Mouse (Mus musculus) CH12.LX (cell line): ENCODE data around the gene Per3. TPM values are rescaled to one million over a fixed set of nuclear protein-coding genes. Genes with fewer than 3 reads are reported as not detected.
A peak's percentile ranks its signal among the peaks of the same experiment; 100 is the strongest.

Experiments used
- DNase-seq: peaks from one replicate; pipeline ENCODE4 v3.0.0-alpha.2; 2013; ENCODE audit errors: extremely low read depth
- H3K27ac ChIP-seq: 2 replicates; pipeline ENCODE4 v1.5.1; 2012; ENCODE audit warnings: low read depth, mild to moderate bottlenecking, control low read depth, moderate library complexity; ENCODE audit not compliant: insufficient read depth
- H3K27me3 ChIP-seq: replicated peaks from 2 replicates; pipeline ENCODE3; 2012; ENCODE audit warnings: inconsistent platforms
- H3K36me3 ChIP-seq, 2 experiments: replicated peaks in 1 of 2; 2 replicates each; pipeline versions ENCODE3 to v1.6.1; 2012; ENCODE audit warnings: inconsistent platforms in 1 of 2, low read length in 1 of 2, mild to moderate bottlenecking in 1 of 2, mixed read lengths in 1 of 2, moderate library complexity in 1 of 2; ENCODE audit not compliant: control insufficient read depth in 1 of 2, insufficient read depth in 1 of 2
- H3K4me1 ChIP-seq, 2 experiments: 2 replicates each; pipeline ENCODE4 v1.6.1; 2012; ENCODE audit warnings: inconsistent platforms in 1 of 2, moderate library complexity in 1 of 2; ENCODE audit not compliant: insufficient read depth in 2 of 2, control insufficient read depth in 1 of 2
- H3K4me2 ChIP-seq: 2 replicates; pipeline ENCODE4 v1.6.1; 2012; ENCODE audit warnings: low read depth, mild to moderate bottlenecking, control low read depth; ENCODE audit not compliant: poor library complexity, insufficient read depth, severe bottlenecking
- H3K4me3 ChIP-seq, 3 experiments: fragments of 150-350 bp in 1 of 3; sonication (generic) in 1 of 3; replicated peaks in 1 of 3; 2 replicates each; pipeline versions ENCODE3 to v1.5.1; 2011 to 2012; ENCODE audit warnings: low read depth in 2 of 3, low read length in 2 of 3, mild to moderate bottlenecking in 2 of 3, moderate library complexity in 2 of 3, control low read depth in 1 of 3, improper control_type of control experiment in 1 of 3, inconsistent platforms in 1 of 3, mixed read lengths in 1 of 3; ENCODE audit not compliant: poor library complexity in 1 of 3
- H3K79me2 ChIP-seq: replicated peaks from 2 replicates; pipeline ENCODE4 v1.6.1; 2012; ENCODE audit warnings: mild to moderate bottlenecking, moderate library complexity; ENCODE audit not compliant: control insufficient read depth, poor library complexity, insufficient read depth, severe bottlenecking; ENCODE audit errors: extremely low read depth
- H3K9ac ChIP-seq: 2 replicates; pipeline ENCODE4 v1.6.1; 2012; ENCODE audit warnings: low read depth, mild to moderate bottlenecking, control low read depth, moderate library complexity; ENCODE audit not compliant: insufficient read depth
- H3K9me3 ChIP-seq: replicated peaks from 2 replicates; pipeline ENCODE3; 2012; ENCODE audit warnings: low read length, inconsistent platforms, mixed read lengths
- CTCF ChIP-seq, 2 experiments: IDR thresholded peaks in 1 of 2; conservative IDR thresholded peaks in 1 of 2; 2 replicates each; pipeline ENCODE4 v1.5.1; 2011 to 2012; ENCODE audit warnings: low read depth in 2 of 2, low read length in 2 of 2, improper control_type of control experiment in 1 of 2, inconsistent platforms in 1 of 2, mild to moderate bottlenecking in 1 of 2, moderate library complexity in 1 of 2
- ELF1 ChIP-seq: IDR thresholded peaks from 2 replicates; pipeline ENCODE4 v1.6.1; 2014; ENCODE audit warnings: low read depth, mild to moderate bottlenecking, inconsistent platforms, low read length, improper control_type of control experiment
- HCFC1 ChIP-seq: IDR thresholded peaks from 2 replicates; pipeline ENCODE4 v1.6.1; 2012; ENCODE audit warnings: low read depth, mild to moderate bottlenecking, inconsistent platforms, low read length, improper control_type of control experiment
- IRF4 ChIP-seq: IDR thresholded peaks from 2 replicates; pipeline ENCODE4 v1.6.1; 2014; ENCODE audit warnings: low read depth, mild to moderate bottlenecking, inconsistent platforms, low read length, improper control_type of control experiment
- MAZ ChIP-seq: IDR thresholded peaks from 2 replicates; pipeline ENCODE4 v1.6.1; 2012; ENCODE audit warnings: low read depth, mild to moderate bottlenecking, inconsistent platforms, low read length, improper control_type of control experiment, moderate library complexity
- MEF2A ChIP-seq: IDR thresholded peaks from 2 replicates; pipeline ENCODE4 v1.6.1; 2014; ENCODE audit warnings: low read depth, mild to moderate bottlenecking, inconsistent platforms, low read length, improper control_type of control experiment, borderline replicate concordance
- MYC ChIP-seq: IDR thresholded peaks from 2 replicates; pipeline ENCODE4 v1.6.1; 2011; ENCODE audit warnings: low read depth, mild to moderate bottlenecking, improper control_type of control experiment, low read length
- NRF1 ChIP-seq: IDR thresholded peaks from 2 replicates; pipeline ENCODE4 v1.6.1; 2014; ENCODE audit warnings: low read depth, mild to moderate bottlenecking, inconsistent platforms, low read length, improper control_type of control experiment, moderate library complexity
- PAX5 ChIP-seq: IDR thresholded peaks from 2 replicates; pipeline ENCODE4 v1.6.1; 2012; ENCODE audit warnings: low read length, inconsistent platforms, mixed read lengths
- POLR2A ChIP-seq: IDR thresholded peaks from 2 replicates; pipeline ENCODE4 v1.6.1; 2011; ENCODE audit warnings: low read depth, mild to moderate bottlenecking, improper control_type of control experiment, low read length
- RAD21 ChIP-seq: IDR thresholded peaks from 2 replicates; pipeline ENCODE4 v1.6.1; 2011; ENCODE audit warnings: low read depth, mild to moderate bottlenecking, low read length, improper control_type of control experiment, moderate library complexity
- SMC3 ChIP-seq: IDR thresholded peaks from 2 replicates; pipeline ENCODE4 v1.6.1; 2011; ENCODE audit warnings: low read depth, low read length, improper control_type of control experiment
- TCF12 ChIP-seq: IDR thresholded peaks from 2 replicates; pipeline ENCODE4 v1.6.1; 2014; ENCODE audit warnings: low read depth, mild to moderate bottlenecking, inconsistent platforms, low read length, improper control_type of control experiment
- UBTF ChIP-seq: IDR thresholded peaks from 2 replicates; pipeline ENCODE4 v1.6.1; 2012; ENCODE audit warnings: low read depth, mild to moderate bottlenecking, inconsistent platforms, low read length, improper control_type of control experiment, moderate library complexity
- USF1 ChIP-seq: IDR thresholded peaks from 2 replicates; pipeline ENCODE4 v1.6.1; 2014; ENCODE audit warnings: low read depth, mild to moderate bottlenecking, inconsistent platforms, low read length, improper control_type of control experiment
- ZC3H11A ChIP-seq: IDR thresholded peaks from 2 replicates; pipeline ENCODE4 v1.6.1; 2012; ENCODE audit warnings: low read depth, mild to moderate bottlenecking, inconsistent platforms, low read length, improper control_type of control experiment
- ZMIZ1 ChIP-seq: IDR thresholded peaks from 2 replicates; pipeline ENCODE4 v1.6.1; 2012; ENCODE audit warnings: low read depth, mild to moderate bottlenecking, inconsistent platforms, low read length, improper control_type of control experiment
- ZNF384 ChIP-seq: IDR thresholded peaks from 2 replicates; pipeline ENCODE4 v1.6.1; 2012; ENCODE audit warnings: low read depth, low read length, improper control_type of control experiment, inconsistent platforms
- dilution Hi-C: fragments of 300-500 bp; cut with MboI; formaldehyde crosslinking; loops from 2 replicates; pipeline ENCODE4 v1.14.3; 2020; ENCODE audit warnings: low sequenced_read_pairs; ENCODE audit not compliant: extremely low pct_unique_long_range_greater_than_20kb, extremely low pct_ligation_motif_present
- in situ Hi-C: fragments of 300-500 bp; cut with MboI; formaldehyde crosslinking; loops from 3 replicates; pipeline ENCODE4 v1.14.3; 2019; ENCODE audit warnings: low sequenced_read_pairs, low pct_ligation_motif_present, low pct_unique_long_range_greater_than_20kb, mixed read lengths
- polyA plus RNA-seq: library from polyadenylated mRNA; unstranded; fragments of >175 nt; gene quantifications from 2 replicates; pipeline ENCODE4 v1.2.1, GENCODE M21; 2012; ENCODE audit warnings: low read depth; ENCODE audit not compliant: insufficient read length
- total RNA-seq, 2 experiments: library from RNA; depleted of rRNA; stranded (reverse); fragments of 300-350 nt in 1 of 2; fragments of >200 nt in 1 of 2; gene quantifications; 2 replicates each; pipeline ENCODE4 v1.2.3; 2012 to 2014

Gene Per3
- total and polyA plus RNA-seq, 3 experiments = 0.56 to 0.81 (median 0.74) TPM

GRCm38 (mm10) chr4:150996797-150997196, 47.7 kb downstream of the Per3 start, which contains the start of gene Uts2:
Gene Uts2, plus strand, starts transcription at chr4:150997097.
- no peak within 1 kb of the TSS for H3K4me3 ChIP-seq
- TF ChIP-seq MYC (no peak), NRF1 (no peak), MAZ (no peak), CTCF (conservative IDR thresholded peaks at IDR 0.05 in 1 of 2, IDR thresholded peaks at IDR 0.05 in 1 of 2; ENCODE audit: low read depth in 2 of 2, low read length in 2 of 2) (no peak), PAX5 (no peak), MEF2A (no peak), ZC3H11A (no peak), USF1 (no peak), HCFC1 (no peak), IRF4 (no peak), POLR2A (no peak), TCF12 (no peak), ZNF384 (no peak)
- in situ Hi-C loops (no loop called here), dilution Hi-C loops (no loop called here)
- peaks cover 4% of the 10 kb centered on the region for H3K9me3 ChIP-seq
- no peaks in the 10 kb centered on the region for H3K79me2 ChIP-seq
- H3K9ac ChIP-seq = no peak within 1 kb of the TSS
- no peak within 1 kb of the TSS for H3K27ac ChIP-seq
- H3K27me3 ChIP-seq = no peaks in the 10 kb centered on the region
- no peak within 1 kb of the TSS for H3K4me2 ChIP-seq
- no peaks in the 10 kb centered on the region for H3K36me3 ChIP-seq
- peaks cover 17 to 22% of the 10 kb centered on the region in 2 experiments for H3K4me1 ChIP-seq
- DNase-seq = no peak

DNA sequence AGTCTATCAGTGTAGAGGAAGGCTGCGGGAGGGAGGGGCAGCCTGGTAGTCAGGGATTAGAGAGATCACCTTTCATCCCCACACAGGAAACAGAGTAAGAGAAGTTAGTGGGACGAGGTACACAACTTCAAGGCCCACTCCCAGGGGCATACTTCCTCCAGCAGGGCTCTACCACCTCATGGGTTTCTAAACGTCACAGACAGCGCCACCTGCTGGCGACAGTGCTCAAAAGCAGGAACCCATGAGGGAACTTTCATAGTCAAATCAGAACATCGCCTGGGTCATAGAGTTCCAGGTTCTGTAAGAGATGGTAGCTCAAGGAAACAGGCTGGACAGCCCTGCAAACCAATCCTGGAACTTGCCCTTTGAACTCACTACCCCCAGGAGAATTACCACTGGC, 54.3 kb downstream of the Per3 start:
- no peaks in the 10 kb centered on the region for H3K36me3 ChIP-seq
- no peak overlapping the region for H3K4me3 ChIP-seq
- TF ChIP-seq RAD21 = peak; percentile 42
- TF ChIP-seq MYC = 0 out of 2 replicates have a peak, but pooled peaks have one; percentile 59
- no peak for TF ChIP-seq ZMIZ1
- peak; percentile 26 to 75; a peak in 3 of 4 replicates for TF ChIP-seq CTCF (conservative IDR thresholded peaks at IDR 0.05 in 1 of 2, IDR thresholded peaks at IDR 0.05 in 1 of 2; ENCODE audit: low read depth in 2 of 2, low read length in 2 of 2)
- TF ChIP-seq ELF1 = no peak
- peak; percentile 75 for TF ChIP-seq SMC3
- no peak for TF ChIP-seq UBTF
- TF ChIP-seq, all 38 proteins: peak for 4
- Histone ChIP-seq H3K27ac (no peak overlapping the region), H3K9me3 (peaks cover 4% of the 10 kb centered on the region), H3K4me1 (peaks cover 4 to 5% of the 10 kb centered on the region in 2 experiments; a peak in 2 of 4 replicates), H3K79me2 (no peaks in the 10 kb centered on the region), H3K9ac (no peak overlapping the region), H3K27me3 (no peaks in the 10 kb centered on the region), H3K4me2 (no peak overlapping the region)
- peak; percentile 68 for DNase-seq
- in situ Hi-C loops = no loop called here
- dilution Hi-C loops = no loop called here
